Mouse (Mus musculus): ENCODE data around the gene Wrb.

GRCm38 (mm10) chr16:96103036-96103435 lies 42.2 kb upstream of the Wrb start:
- TF ChIP-seq MYOG (IDR thresholded peaks at IDR 0.05; ENCODE audit: control insufficient read depth, extremely low read depth, insufficient read length) (no peak), USF1 (IDR thresholded peaks at IDR 0.05; ENCODE audit: low read depth) (no peak), CTCF (IDR thresholded peaks at IDR 0.05; ENCODE audit: control insufficient read depth, insufficient read depth, insufficient read length) (peak; percentile 26), MAX (IDR thresholded peaks at IDR 0.05) (no peak), CEBPB (IDR thresholded peaks at IDR 0.05; ENCODE audit: low read depth) (no peak), MYOD1 (IDR thresholded peaks at IDR 0.05; ENCODE audit: control insufficient read depth, insufficient read length, low read depth) (no peak)
